In the genomic region with DNA sequence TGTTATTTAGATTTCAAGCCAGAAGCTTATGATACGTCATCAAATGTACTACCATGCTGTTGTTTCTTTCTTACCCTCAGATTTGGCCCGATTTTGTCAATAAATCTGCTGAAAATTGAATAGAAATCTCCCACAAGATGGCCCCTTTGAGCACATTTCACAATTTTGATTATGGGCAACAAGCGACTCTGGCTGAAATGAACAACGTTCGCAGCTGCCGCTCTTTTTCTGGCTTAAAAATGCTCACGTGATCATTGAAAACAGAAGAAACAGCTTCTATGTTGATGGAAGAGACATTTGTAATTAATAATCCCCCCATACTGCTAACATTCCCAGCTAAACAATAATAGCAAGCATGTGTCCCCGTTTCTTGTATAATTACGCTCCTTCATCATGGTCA, we compare ENCODE assay signal across 13 mouse cellular contexts. TPM values are rescaled to one million over a fixed set of nuclear protein-coding genes. Genes with fewer than 3 reads are reported as not detected.
"Had no signal": no experiment of that assay in that cellular context is flagged by ENCODE, and none has a peak within 500 bp of the region (broad histone marks: within the 10 kb centered on the region; RNA-seq: fewer than 3 reads in every experiment).

No protein-coding gene starts in this region.

- H3K36me3 ChIP-seq: limb, embryonic 15.5 days; liver, embryonic 12.5 days; midbrain, embryonic 10.5 days; neural tube, embryonic 12.5 days had no signal

- H3K4me1 ChIP-seq: neural tube, embryonic 12.5 days had no signal

- H3K9ac ChIP-seq: limb, embryonic 15.5 days; liver, embryonic 12.5 days; lung, embryonic 14.5 days; neural tube, embryonic 12.5 days had no signal

- ATAC-seq: liver, embryonic 12.5 days had no signal

- H3K4me2 ChIP-seq: limb, embryonic 15.5 days; liver, embryonic 12.5 days; lung, embryonic 14.5 days; neural tube, embryonic 12.5 days had no signal

- H3K27ac ChIP-seq: limb, embryonic 15.5 days; liver, embryonic 12.5 days; midbrain, embryonic 10.5 days; neural tube, embryonic 12.5 days; stomach, postnatal 0 days had no signal

- H3K27me3 ChIP-seq: limb, embryonic 15.5 days; liver, embryonic 12.5 days; neural tube, embryonic 12.5 days had no signal

- H3K9me3 ChIP-seq: limb, embryonic 15.5 days; liver, embryonic 12.5 days; midbrain, embryonic 10.5 days; neural tube, embryonic 12.5 days had no signal

- H3K4me3 ChIP-seq: limb, embryonic 15.5 days; liver, embryonic 12.5 days; midbrain, embryonic 10.5 days; myocyte; neural tube, embryonic 12.5 days had no signal

- DNase-seq: kidney, postnatal 10 days; lung, embryonic 14.5 days; lung, postnatal 10 days; lung, postnatal 4 days; thymus, postnatal 4 days had no signal

RNA-seq across cellular contexts. Expression of a gene that starts 29.0 kb away (rescaled TPM):
- polyA plus RNA-seq: large intestine, adult 2 months; liver, embryonic 12.5 days; liver, embryonic 16.5 days; lung, embryonic 14.5 days; myocyte; neural tube, embryonic 12.5 days; stomach, postnatal 0 days had no signal
